Comparison of ENCODE assay signal across 8 mouse cellular contexts in the genomic region with DNA sequence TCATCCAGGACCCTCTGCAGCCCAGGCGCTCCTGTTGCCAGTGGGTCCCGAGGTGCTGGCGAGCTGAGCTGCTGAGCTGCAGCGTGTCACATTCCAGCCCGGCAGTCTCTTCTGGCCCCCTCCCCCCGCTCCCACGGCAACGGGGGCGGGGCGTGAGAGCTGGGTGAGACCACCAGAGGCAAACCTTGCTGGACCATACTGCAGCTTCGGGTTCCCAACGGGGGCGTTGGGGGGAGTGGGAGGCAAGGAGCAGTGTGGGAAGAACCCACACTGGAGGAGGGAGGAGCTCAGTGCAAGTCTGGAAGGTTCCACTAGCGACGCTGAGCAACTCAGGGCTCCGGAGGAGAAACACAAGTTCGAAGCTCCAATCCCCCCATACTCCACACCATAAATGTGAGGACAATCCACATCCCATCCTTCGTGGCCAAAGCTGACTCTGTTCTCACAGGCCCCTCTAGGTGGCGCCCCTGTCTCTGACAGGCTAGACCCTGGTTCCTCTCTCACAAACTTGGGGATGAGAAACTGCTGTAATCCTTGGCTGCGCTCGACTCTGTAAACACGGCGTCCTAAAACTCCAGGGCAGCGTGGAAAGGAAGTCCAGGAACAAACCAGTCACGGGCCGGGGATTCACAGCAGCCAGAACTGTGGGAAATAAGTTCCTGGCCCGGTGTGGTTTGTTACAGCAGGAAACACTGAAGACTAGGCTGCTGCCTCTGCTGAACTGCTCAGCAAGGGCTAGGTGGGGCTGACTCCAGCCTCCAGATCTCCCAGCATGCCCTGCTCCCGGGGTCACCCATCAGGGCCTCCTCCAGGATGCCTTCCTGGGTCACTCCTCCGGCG. TPM values are rescaled to one million over a fixed set of nuclear protein-coding genes. Genes with fewer than 3 reads are reported as not detected.
DNase-seq lines count a peak whose midpoint lies in the region; ATAC-seq and TF ChIP-seq lines count a peak whose summit lies in the region.

No protein-coding gene starts in this region.

- no peak overlapping the region for H3K9ac ChIP-seq in MEL (ENCODE audit: control insufficient read depth, low read depth, low read length, poor library complexity, severe bottlenecking)
- H3K9ac ChIP-seq in lung, embryonic 16.5 days (ENCODE audit: low read length) = peak overlapping the region; percentile 63

- no peaks in the 10 kb centered on the region for H3K27me3 ChIP-seq in MEL (ENCODE audit: control insufficient read depth in 1 of 2, insufficient read depth in 2 of 2, low read length in 2 of 2)
- H3K27me3 ChIP-seq in hindbrain, embryonic 10.5 days (ENCODE audit: insufficient read depth, poor library complexity, severe bottlenecking) = no peaks in the 10 kb centered on the region
- no peaks in the 10 kb centered on the region for H3K27me3 ChIP-seq in lung, embryonic 16.5 days (ENCODE audit: control insufficient read depth, insufficient read depth, low read depth, low read length)

- no peak overlapping the region for H3K4me3 ChIP-seq in MEL (ENCODE audit: control insufficient read depth in 1 of 2, insufficient read depth in 1 of 2, low read depth in 2 of 2, low read length in 2 of 2)
- H3K4me3 ChIP-seq in hindbrain, embryonic 10.5 days = peak overlapping the region; percentile 46
- peak overlapping the region; percentile 39 for H3K4me3 ChIP-seq in lung, embryonic 16.5 days (ENCODE audit: low read length)

- H3K79me2 ChIP-seq in MEL (ENCODE audit: control insufficient read depth, insufficient read depth, low read length, poor library complexity) = no peaks in the 10 kb centered on the region

- H3K36me3 ChIP-seq in MEL (ENCODE audit: control insufficient read depth in 1 of 2, insufficient read depth in 2 of 2, low read length in 2 of 2) = no peaks in the 10 kb centered on the region
- H3K36me3 ChIP-seq in hindbrain, embryonic 10.5 days = peaks cover 37% of the 10 kb centered on the region
- no peaks in the 10 kb centered on the region; the same call in 1 of the 2 replicates for H3K36me3 ChIP-seq in lung, embryonic 16.5 days (ENCODE audit: control insufficient read depth, insufficient read depth, low read length)

- peak; percentile 88 for ATAC-seq in lung, embryonic 16.5 days (ENCODE audit: low read depth)

- TF ChIP-seq RAD21 in MEL (IDR thresholded peaks at IDR 0.05; ENCODE audit: low read depth, low read length) = no peak

- peak in 2 of 3 experiments; percentile 11 to 17; a peak in 1 of 6 replicates for TF ChIP-seq CTCF in MEL (IDR thresholded peaks at IDR 0.05 in 2 of 3, conservative IDR thresholded peaks at IDR 0.05 in 1 of 3; ENCODE audit: control insufficient read depth in 1 of 3, insufficient read depth in 1 of 3, low read depth in 2 of 3, low read length in 3 of 3, poor library complexity in 1 of 3, severe bottlenecking in 1 of 3)

- TF ChIP-seq POLR2A in MEL (IDR thresholded peaks at IDR 0.05; ENCODE audit: control insufficient read depth in 1 of 2, insufficient read depth in 1 of 2, low read depth in 1 of 2, low read length in 2 of 2, poor library complexity in 1 of 2) = no peak

- no peak for DNase-seq in MEL (ENCODE audit: low read depth, low spot score)
- peak; percentile 63 for DNase-seq in cerebellum, adult 9-11 months
- peak; percentile 65 to 92 for DNase-seq in frontal cortex, adult 2 months (ENCODE audit: extremely low spot score in 1 of 2, low spot score in 1 of 2)
- DNase-seq in hindbrain, embryonic 10.5 days (ENCODE audit: low spot score) = peak; percentile 91
- peak; percentile 87 for DNase-seq in layer of hippocampus, adult 9-11 months
- peak; percentile 77 for DNase-seq in ovary, postnatal 10 days (ENCODE audit: low spot score)
- DNase-seq in thymus, postnatal 14 days = peak; percentile 68

- H3K27ac ChIP-seq in MEL (ENCODE audit: control insufficient read depth, low read depth, low read length) = no peak overlapping the region
- H3K27ac ChIP-seq in hindbrain, embryonic 10.5 days = peak overlapping the region; percentile 89
- peak overlapping the region; percentile 93 for H3K27ac ChIP-seq in lung, embryonic 16.5 days (ENCODE audit: low read length)

- no peaks in the 10 kb centered on the region for H3K9me3 ChIP-seq in MEL (replicated peaks; ENCODE audit: insufficient read depth, low read length)
- H3K9me3 ChIP-seq in hindbrain, embryonic 10.5 days = peaks cover 3% of the 10 kb centered on the region; the same call in 1 of the 2 replicates
- H3K9me3 ChIP-seq in lung, embryonic 16.5 days (ENCODE audit: control insufficient read depth, low read length) = peaks cover 3% of the 10 kb centered on the region; the same call in 1 of the 2 replicates

- no peak for TF ChIP-seq EP300 in MEL (IDR thresholded peaks at IDR 0.05; ENCODE audit: low read depth in 1 of 2, low read length in 2 of 2)

- H3K4me2 ChIP-seq in lung, embryonic 16.5 days (ENCODE audit: low read depth, low read length) = peak overlapping the region; percentile 57

- WGBS in hindbrain, embryonic 10.5 days = 2% methylated on average over 30 of the region's 30 CpGs
- 2% methylated on average over 30 of the region's 30 CpGs for WGBS in lung, embryonic 16.5 days

- H3K4me1 ChIP-seq in MEL (ENCODE audit: control insufficient read depth in 1 of 2, insufficient read depth in 2 of 2, low read length in 2 of 2) = no peaks in the 10 kb centered on the region
- H3K4me1 ChIP-seq in hindbrain, embryonic 10.5 days (replicated peaks) = peaks cover 25% of the 10 kb centered on the region
- H3K4me1 ChIP-seq in lung, embryonic 16.5 days (replicated peaks; ENCODE audit: control insufficient read depth, insufficient read depth, low read length) = peaks cover 12% of the 10 kb centered on the region

TF ChIP-seq in MEL, 35 proteins besides CTCF, POLR2A, EP300 and RAD21:
- TF ChIP-seq E2F4 (IDR thresholded peaks at IDR 0.05; ENCODE audit: borderline replicate concordance, low read depth, low read length) (no peak), NELFE (IDR thresholded peaks at IDR 0.05; ENCODE audit: low read depth, low read length) (no peak), GABPA (IDR thresholded peaks at IDR 0.05; ENCODE audit: low read depth, low read length) (no peak), CHD2 (IDR thresholded peaks at IDR 0.05; ENCODE audit: low read length) (no peak), ETS1 (IDR thresholded peaks at IDR 0.05; ENCODE audit: low read depth, low read length) (no peak), TBP (IDR thresholded peaks at IDR 0.05; ENCODE audit: low read depth, low read length) (no peak), USF2 (IDR thresholded peaks at IDR 0.05; ENCODE audit: borderline replicate concordance in 1 of 2, insufficient read depth in 1 of 2, low read depth in 1 of 2, low read length in 2 of 2) (no peak), JUND (IDR thresholded peaks at IDR 0.05; ENCODE audit: low read depth, low read length) (no peak), NRF1 (IDR thresholded peaks at IDR 0.05; ENCODE audit: insufficient read depth, low read depth, low read length, poor library complexity, severe bottlenecking) (no peak), ZNF384 (IDR thresholded peaks at IDR 0.05; ENCODE audit: low read depth, low read length) (no peak), ZKSCAN1 (IDR thresholded peaks at IDR 0.05; ENCODE audit: low read depth, low read length) (no peak), MAZ (IDR thresholded peaks at IDR 0.05; ENCODE audit: low read depth, low read length) (no peak), KAT2A (conservative IDR thresholded peaks at IDR 0.05; ENCODE audit: low read depth, low read length) (no peak), BHLHE40 (IDR thresholded peaks at IDR 0.05; ENCODE audit: borderline replicate concordance, low read depth, low read length) (no peak), MEF2A (IDR thresholded peaks at IDR 0.05; ENCODE audit: extremely low read depth, insufficient replicate concordance, low read depth, low read length, poor library complexity, severe bottlenecking) (no peak), GATA1 (IDR thresholded peaks at IDR 0.05; ENCODE audit: low read depth, low read length) (no peak), CHD1 (IDR thresholded peaks at IDR 0.05; ENCODE audit: low read depth, low read length) (no peak), MYB (IDR thresholded peaks at IDR 0.05; ENCODE audit: low read depth, low read length) (no peak), UBTF (IDR thresholded peaks at IDR 0.05; ENCODE audit: borderline replicate concordance, insufficient read depth, low read depth, low read length) (no peak)

RNA-seq across cellular contexts. Expression of a gene that starts 41.0 kb away (rescaled TPM):
- total RNA-seq in MEL (2012; rRNA removed) = not detected in 2 replicates
- polyA plus RNA-seq in MEL (2012; ENCODE audit: insufficient read depth in 1 of 2, insufficient read length in 2 of 2, low read depth in 1 of 2, low replicate concordance in 2 of 2, missing spikeins in 1 of 2) = not detected
- polyA plus RNA-seq in frontal cortex, adult 2 months (2012; rRNA removed) = 17.8 and 18.7 TPM in 2 replicates
- polyA plus RNA-seq in hindbrain, embryonic 10.5 days (2016; fragmentation: Nextera tagmentation; extraction: Ambion mirVana) = 2.1 and 4.1 TPM in 2 replicates
- polyA plus RNA-seq in lung, embryonic 16.5 days (2015; fragmentation: Nextera tagmentation; extraction: Ambion mirVana) = 12.6 TPM in 2 replicates

RNA-seq across cellular contexts. Expression of a gene that starts 46.6 kb away (rescaled TPM):
- not detected in 2 replicates for total RNA-seq in MEL (2012; rRNA removed)
- not detected for polyA plus RNA-seq in MEL (2012; ENCODE audit: insufficient read depth in 1 of 2, insufficient read length in 2 of 2, low read depth in 1 of 2, low replicate concordance in 2 of 2, missing spikeins in 1 of 2)
- polyA plus RNA-seq in frontal cortex, adult 2 months (2012; rRNA removed) = 0.04 TPM in 1 of 2 replicates, not detected in the other
- polyA plus RNA-seq in hindbrain, embryonic 10.5 days (2016; fragmentation: Nextera tagmentation; extraction: Ambion mirVana) = 0.11 TPM in 1 of 2 replicates, not detected in the other
- not detected in 2 replicates for polyA plus RNA-seq in lung, embryonic 16.5 days (2015; fragmentation: Nextera tagmentation; extraction: Ambion mirVana)

Comparison
In these comparisons a context has a peak if more than half of its experiments do, and no peak if none do; other contexts are left out.
1. H3K4me3 ChIP-seq: peak in hindbrain, embryonic 10.5 days (single experiment) and lung, embryonic 16.5 days (single experiment); none in MEL (0 of 2).